Mouse (Mus musculus) left cerebral cortex, postnatal 36 days (tissue): ENCODE measurements around the gene Tigit. TPM values are rescaled to one million over a fixed set of nuclear protein-coding genes. Genes with fewer than 3 reads are reported as not detected.

ENCODE experiments used
- DNase-seq, 2 experiments: peaks; one replicate each; pipeline ENCODE4 v3.0.0; 2021 to 2022; ENCODE audit warnings: low spot score in 2 of 2, mixed read lengths in 1 of 2
- intact Hi-C: fragments of 180-260 bp; cut with DNase I; formaldehyde crosslinking; loops from one replicate; pipeline ENCODE4 v1.15.1; 2025
- microRNA-seq: library from miRNA; unstranded; fragments of <30 nt; microRNA quantifications from one replicate; pipeline ENCODE4 v1.2.0, GENCODE M21; 2022
- total RNA-seq, 2 experiments: library from RNA; stranded (reverse); gene quantifications; 2 replicates each; pipeline ENCODE4 v1.2.3; 2021

Tigit gene
- total RNA-seq, 2 experiments from 2014 or later: not detected

GRCm38 (mm10) chr16:43625289-43625688, 38.7 kb downstream of the Tigit start:
- intact Hi-C loops: loop anchor here (10.0 kb wide), 1 partner anchor 180 kb away; no protein-coding TSS in a partner anchor
- no peak for DNase-seq

- no peak for DNase-seq
- intact Hi-C loops: loop anchor here (10.0 kb wide), 1 partner anchor 180 kb away; no protein-coding TSS in a partner anchor
Observed at GRCm38 (mm10) chr16:43624876-43625275, 39.1 kb downstream of the Tigit start.

- no peak for DNase-seq
- intact Hi-C loops: loop anchor here (10.0 kb wide), 1 partner anchor 181 kb away; no protein-coding TSS in a partner anchor
Observed at GRCm38 (mm10) chr16:43623315-43624000, 40.5 kb downstream of the Tigit start.

GRCm38 (mm10) chr16:43620359-43620758, 43.6 kb downstream of the Tigit start:
- DNase-seq: no peak
- intact Hi-C loops: loop anchor here (10.0 kb wide), 1 partner anchor 184 kb away; no protein-coding TSS in a partner anchor

- DNase-seq: no peak
- intact Hi-C loops: no loop called here
Observed at GRCm38 (mm10) chr16:43619277-43619676, 44.7 kb downstream of the Tigit start.

- intact Hi-C loops: no loop called here
- no peak for DNase-seq
Observed at GRCm38 (mm10) chr16:43618286-43618685, 45.7 kb downstream of the Tigit start.

GRCm38 (mm10) chr16:43617346-43617745, 46.6 kb downstream of the Tigit start:
- no peak for DNase-seq
- intact Hi-C loops: no loop called here

- intact Hi-C loops: no loop called here
- no peak for DNase-seq
Observed at GRCm38 (mm10) chr16:43616348-43616747, 47.6 kb downstream of the Tigit start.

- no peak for DNase-seq
- intact Hi-C loops: no loop called here
Observed at GRCm38 (mm10) chr16:43610375-43610774, 53.6 kb downstream of the Tigit start.

GRCm38 (mm10) chr16:43608066-43608465, 55.9 kb downstream of the Tigit start:
- DNase-seq: no peak
- intact Hi-C loops: no loop called here

- intact Hi-C loops: no loop called here
- no peak for DNase-seq
Observed at GRCm38 (mm10) chr16:43607086-43607485, 56.9 kb downstream of the Tigit start.

- no peak for DNase-seq
- intact Hi-C loops: no loop called here
Observed at GRCm38 (mm10) chr16:43604399-43605013, 59.4 kb downstream of the Tigit start.

GRCm38 (mm10) chr16:43603591-43604141, 60.3 kb downstream of the Tigit start:
- no peak for DNase-seq
- intact Hi-C loops: no loop called here

GRCm38 (mm10) chr16:43602573-43602972, 61.4 kb downstream of the Tigit start:
- intact Hi-C loops: no loop called here
- no peak for DNase-seq

- DNase-seq: no peak
- intact Hi-C loops: no loop called here
Observed at GRCm38 (mm10) chr16:43599707-43600106, 64.2 kb downstream of the Tigit start.

Small RNA genes lying within 50 kb of the gene (microRNA-seq; reads per million reads assigned to microRNA genes)
- not detected for gene Mir568

Other genes with a start within 250 kb of the Tigit start
- gene Drd3, start 89.9 kb upstream of the Tigit start, total RNA-seq: 1 to 10 TPM in 1 of 2 experiments, not detected in 1; 2.6 TPM
- 1 to 10 TPM; 4.8 to 5.2 TPM for gene Ccdc191, start 225.7 kb upstream of the Tigit start, total RNA-seq